Mouse (Mus musculus) forebrain, embryonic 10.5 days (tissue): ENCODE results near the gene Klra10. TPM values are rescaled to one million over a fixed set of nuclear protein-coding genes. Genes with fewer than 3 reads are reported as not detected.
"Not testable (repeated sequence)": the region's sequence is repeated elsewhere in the genome, so short reads cannot be mapped to it uniquely, and the experiment has no call there.

Experiments used
- DNase-seq: peaks from one replicate; pipeline ENCODE4 v3.0.0-alpha.2; 2017; ENCODE audit warnings: low spot score; ENCODE audit errors: extremely low spot score
- H3K27ac ChIP-seq: fragments of 300-500 bp; sonication (generic); 2 replicates; pipeline ENCODE4 v1.5.1; 2016; ENCODE audit warnings: mild to moderate bottlenecking
- H3K27me3 ChIP-seq: fragments of 300-500 bp; sonication (generic); 2 replicates; pipeline ENCODE4 v1.6.1; 2016; ENCODE audit warnings: mild to moderate bottlenecking; ENCODE audit not compliant: poor library complexity, severe bottlenecking
- H3K36me3 ChIP-seq: fragments of 300-500 bp; sonication (generic); replicated peaks from 2 replicates; pipeline ENCODE4 v1.6.1; 2016; ENCODE audit warnings: mild to moderate bottlenecking, moderate library complexity
- H3K4me1 ChIP-seq: fragments of 300-500 bp; sonication (generic); 2 replicates; pipeline ENCODE4 v1.6.1; 2016
- H3K4me3 ChIP-seq: fragments of 300-500 bp; sonication (generic); 2 replicates; pipeline ENCODE4 v1.5.1; 2016; ENCODE audit warnings: mild to moderate bottlenecking, moderate library complexity
- H3K9me3 ChIP-seq: fragments of 300-500 bp; sonication (generic); 2 replicates; pipeline ENCODE4 v1.6.1; 2016; ENCODE audit warnings: mild to moderate bottlenecking, moderate library complexity
- WGBS: fragments of 180-500 bp; shearing (Covaris S2); methylation state at CpG from one replicate; pipeline ENCODE4 v1.1.7; 2016; 5-methylcytosine and 5-hydroxymethylcytosine counted together
- polyA plus RNA-seq: library from polyadenylated mRNA; unstranded; fragments of >200 nt; fragmentation: Nextera tagmentation; extraction: Ambion mirVana; gene quantifications from 2 replicates; pipeline ENCODE4 v1.2.1, GENCODE M21; 2016

Klra10 gene
- not detected in 2 replicates for polyA plus RNA-seq

DNA sequence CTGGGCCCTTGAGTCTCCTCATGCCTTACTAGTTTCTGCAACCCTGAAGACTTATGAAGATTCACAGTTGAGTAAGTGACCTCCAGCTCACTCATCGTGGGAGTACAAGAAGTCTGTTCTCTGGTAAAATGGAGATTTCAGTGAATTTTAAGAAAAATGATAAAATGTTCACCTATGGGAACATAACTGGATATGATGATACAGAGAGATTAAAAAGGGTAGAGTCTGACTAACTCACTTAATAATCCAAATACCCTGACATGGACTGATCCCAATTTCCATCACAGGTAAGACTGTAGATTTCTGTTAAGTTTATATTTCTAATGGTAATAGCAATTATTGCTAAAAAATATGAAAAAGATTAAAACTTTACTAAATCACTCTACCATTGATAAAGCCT lies at the start of gene Klra10:
Klra10 (minus strand) TSS at position 101 of the 400 bp plus-strand sequence.
- not testable (repeated sequence) for H3K27me3 ChIP-seq, H3K27ac ChIP-seq, H3K9me3 ChIP-seq, H3K4me3 ChIP-seq, H3K36me3 ChIP-seq, H3K4me1 ChIP-seq, DNase-seq
- 80% methylated on average over 1 of the region's 1 CpGs for WGBS

DNA sequence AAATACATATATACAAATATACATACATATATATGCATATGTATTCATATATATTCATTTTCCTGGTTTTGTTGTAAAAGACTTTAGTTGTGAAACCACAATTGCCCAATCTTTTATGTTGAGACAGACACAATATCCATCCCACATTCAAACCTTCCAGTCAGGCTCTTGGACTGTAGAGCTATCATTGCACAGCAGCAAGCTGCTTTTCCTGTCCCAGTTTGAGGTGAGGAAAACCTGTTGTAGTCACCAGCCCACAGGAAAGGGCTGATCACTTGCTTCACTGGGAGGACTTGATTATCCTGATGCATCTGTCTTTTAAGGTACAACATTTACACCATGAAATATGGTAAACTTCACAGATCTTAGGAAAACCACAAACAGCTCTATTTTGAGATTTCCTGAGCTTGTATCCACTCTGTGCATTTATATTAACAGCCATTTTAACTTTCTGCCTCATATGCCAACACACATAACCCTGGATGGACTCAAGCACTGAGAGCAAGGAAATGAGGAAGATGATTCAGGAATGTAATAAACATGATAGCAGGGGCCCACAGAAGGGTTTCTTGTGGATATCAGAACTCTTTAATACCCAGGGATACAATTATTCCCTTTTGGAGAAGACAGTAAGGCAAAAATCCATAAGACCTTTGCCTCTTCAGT lies 6.4 kb upstream of the Klra10 start:
- Histone ChIP-seq H3K4me3 (no peak overlapping the region), H3K27ac (no peak overlapping the region), H3K4me1 (no peaks in the 10 kb centered on the region), H3K9me3 (no peaks in the 10 kb centered on the region; the same call in 1 of the 2 replicates), H3K36me3 (no peaks in the 10 kb centered on the region), H3K27me3 (no peaks in the 10 kb centered on the region)
- no peak for DNase-seq

DNA sequence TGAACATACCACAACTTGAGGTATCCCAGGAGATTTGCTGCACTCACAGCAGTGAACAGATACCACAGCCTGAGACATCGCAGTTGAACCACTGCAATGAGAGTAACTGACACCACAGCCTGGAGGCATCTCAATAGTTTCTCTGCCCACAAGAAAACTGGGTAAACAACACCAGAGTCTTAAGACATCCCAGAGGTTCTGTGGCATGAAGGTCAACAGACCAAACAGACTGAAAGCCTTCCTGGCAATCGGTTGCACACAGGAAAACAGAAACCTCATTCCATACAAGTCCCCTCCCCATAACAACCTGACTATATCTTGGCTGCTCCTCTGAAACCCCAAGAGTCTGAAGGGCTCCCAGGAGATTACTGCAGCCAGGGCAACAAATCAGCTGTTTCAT lies 26.4 kb downstream of the Klra10 start:
- Histone ChIP-seq H3K9me3 (peaks cover 47% of the 10 kb centered on the region), H3K36me3 (no peaks in the 10 kb centered on the region), H3K27me3 (no peaks in the 10 kb centered on the region), H3K27ac (no peak overlapping the region), H3K4me3 (no peak overlapping the region), H3K4me1 (no peaks in the 10 kb centered on the region)
- DNase-seq, result no peak
- WGBS, result 92% methylated on average over 2 of the region's 2 CpGs

DNA sequence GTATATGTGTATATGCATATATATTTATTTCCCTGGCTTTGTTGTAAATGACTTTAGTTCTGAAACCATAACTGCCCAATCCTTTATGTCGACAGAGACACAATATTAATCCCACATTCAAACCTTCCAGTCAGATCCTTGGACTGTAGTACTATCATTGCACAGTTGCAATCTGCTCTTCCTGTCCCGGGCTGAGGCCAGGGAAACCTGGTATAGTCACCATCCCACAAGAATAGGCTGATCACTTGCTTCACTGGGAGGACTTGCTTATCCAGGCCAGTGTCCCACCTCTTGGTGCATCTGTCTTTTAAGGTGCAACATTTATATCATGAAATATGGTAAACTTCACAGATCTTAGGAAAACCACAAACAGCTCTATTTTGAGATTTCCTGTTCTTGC lies 44.2 kb downstream of the Klra10 start:
- no peaks in the 10 kb centered on the region for H3K4me1 ChIP-seq
- no peak for DNase-seq
- H3K4me3 ChIP-seq, result no peak overlapping the region
- H3K9me3 ChIP-seq, result peaks cover 19% of the 10 kb centered on the region
- no peaks in the 10 kb centered on the region for H3K27me3 ChIP-seq
- 77% methylated on average over 2 of the region's 2 CpGs for WGBS
- no peak overlapping the region for H3K27ac ChIP-seq
- H3K36me3 ChIP-seq, result no peaks in the 10 kb centered on the region

DNA sequence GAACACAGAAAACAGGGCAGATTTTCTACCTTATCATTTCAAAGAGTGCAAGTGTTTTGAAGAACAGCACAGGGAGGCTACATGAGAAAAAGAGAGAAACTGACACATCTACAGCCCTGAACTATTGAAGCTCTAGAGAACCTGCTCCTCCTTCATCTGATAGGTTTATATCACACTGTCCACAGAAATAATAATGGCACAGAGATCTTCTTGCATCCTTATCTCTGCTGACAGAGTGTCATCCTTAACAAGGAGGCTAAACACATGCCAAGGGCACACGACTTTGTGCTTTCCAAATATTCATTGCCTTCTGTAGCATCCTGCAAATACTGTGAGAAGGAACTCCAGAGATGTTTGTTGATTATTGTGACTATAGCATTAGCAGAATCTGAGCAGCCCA lies 45.1 kb downstream of the Klra10 start:
- Histone ChIP-seq H3K36me3 (no peaks in the 10 kb centered on the region), H3K27me3 (no peaks in the 10 kb centered on the region), H3K4me3 (no peak overlapping the region), H3K4me1 (no peaks in the 10 kb centered on the region), H3K27ac (no peak overlapping the region), H3K9me3 (peaks cover 19% of the 10 kb centered on the region)
- 59% methylated on average over 1 of the region's 1 CpGs for WGBS
- no peak for DNase-seq

DNA sequence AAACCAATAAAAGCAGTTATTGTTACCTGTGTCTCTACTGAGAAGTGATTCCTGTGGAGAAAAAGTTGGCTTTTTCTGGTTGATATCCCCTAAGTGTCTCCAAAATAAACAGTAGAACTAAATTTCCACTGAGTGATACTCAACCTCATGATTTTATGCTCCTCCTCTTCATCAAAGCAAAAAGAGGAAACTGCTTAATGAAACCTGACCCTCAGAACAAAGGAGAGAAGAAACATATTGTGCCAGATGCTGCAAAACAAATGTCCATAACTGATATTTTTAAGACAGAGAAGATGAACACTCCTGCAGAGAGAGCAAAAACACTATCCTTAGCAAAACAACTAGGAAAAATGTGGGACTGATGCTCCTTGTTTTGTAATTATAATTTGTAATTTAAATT lies 48.5 kb downstream of the Klra10 start, which contains the start of gene Klra7:
Klra7 (minus strand) TSS at position 101 of the 400 bp plus-strand sequence.
- DNase-seq, result no peak
- Histone ChIP-seq H3K9me3 (peaks cover 25% of the 10 kb centered on the region), H3K36me3 (no peaks in the 10 kb centered on the region), H3K27ac (no peak within 1 kb of the TSS), H3K4me3 (no peak within 1 kb of the TSS), H3K4me1 (no peaks in the 10 kb centered on the region), H3K27me3 (no peaks in the 10 kb centered on the region)

Other genes starting within 250 kb of the Klra10 start
- not detected in 2 replicates for gene Klra4, start 214.7 kb downstream of the Klra10 start, polyA plus RNA-seq
- not detected in 2 replicates for gene Klra8, start 152.0 kb downstream of the Klra10 start, polyA plus RNA-seq
- gene Klra9, start 88.8 kb downstream of the Klra10 start, polyA plus RNA-seq, result not detected in 2 replicates
- gene Klra7, start 48.6 kb downstream of the Klra10 start, polyA plus RNA-seq, result not detected in 2 replicates
- not detected in 2 replicates for gene Klra3, start 55.6 kb upstream of the Klra10 start, polyA plus RNA-seq
- not detected in 2 replicates for gene Klra1, start 104.9 kb upstream of the Klra10 start, polyA plus RNA-seq